Mouse (Mus musculus): ENCODE results near the gene Mllt3. TPM values are rescaled to one million over a fixed set of nuclear protein-coding genes. Genes with fewer than 3 reads are reported as not detected.
A peak's percentile ranks its signal among the peaks of the same experiment; 100 is the strongest.

Mllt3 gene
- polyA plus RNA-seq, 1 experiment from 2014 or later: 33.4 TPM

- no peak overlapping the region; the same call in 1 of the 2 replicates for H3K4me2 ChIP-seq (replicated peaks; ENCODE audit: low read depth, low read length)
- H3K27me3 ChIP-seq (ENCODE audit: control insufficient read depth, insufficient read depth, low read length): no peaks in the 10 kb centered on the region
- H3K27ac ChIP-seq (ENCODE audit: low read depth, low read length): peak overlapping the region; percentile 37; the same call in 1 of the 2 replicates
- H3K36me3 ChIP-seq (ENCODE audit: control insufficient read depth, insufficient read depth, low read length): no peaks in the 10 kb centered on the region
- H3K4me3 ChIP-seq (ENCODE audit: low read length): no peak overlapping the region
- peaks cover 24% of the 10 kb centered on the region for H3K4me1 ChIP-seq (ENCODE audit: control insufficient read depth, insufficient read depth, low read length)
- ATAC-seq (ENCODE audit: low FRiP score, low TSS enrichment): peak; percentile 58; the same call in 1 of the 2 replicates
- WGBS: 21% methylated on average over 3 of the region's 3 CpGs
- no peak overlapping the region for H3K9ac ChIP-seq (ENCODE audit: low read depth, low read length)
- no peaks in the 10 kb centered on the region for H3K9me3 ChIP-seq (ENCODE audit: control insufficient read depth, low read length)
Measured at GRCm38 (mm10) chr4:87865041-87865440, 168.1 kb downstream of the Mllt3 start.

- no peak for ATAC-seq (ENCODE audit: low FRiP score, low TSS enrichment)
Measured at GRCm38 (mm10) chr4:87863212-87863611, 170.0 kb downstream of the Mllt3 start.

GRCm38 (mm10) chr4:87860723-87861122 lies 172.4 kb downstream of the Mllt3 start:
- ATAC-seq (ENCODE audit: low FRiP score, low TSS enrichment): peak; percentile 74; the same call in 1 of the 2 replicates
- H3K27me3 ChIP-seq (ENCODE audit: control insufficient read depth, insufficient read depth, low read length): no peaks in the 10 kb centered on the region
- no peak overlapping the region for H3K4me3 ChIP-seq (ENCODE audit: low read length)
- H3K27ac ChIP-seq (ENCODE audit: low read depth, low read length): no peak overlapping the region
- no peaks in the 10 kb centered on the region for H3K36me3 ChIP-seq (ENCODE audit: control insufficient read depth, insufficient read depth, low read length)
- no peaks in the 10 kb centered on the region for H3K9me3 ChIP-seq (ENCODE audit: control insufficient read depth, low read length)
- 36% methylated on average over 5 of the region's 5 CpGs for WGBS
- no peak overlapping the region for H3K9ac ChIP-seq (ENCODE audit: low read depth, low read length)
- H3K4me2 ChIP-seq (replicated peaks; ENCODE audit: low read depth, low read length): no peak overlapping the region
- peaks cover 16% of the 10 kb centered on the region for H3K4me1 ChIP-seq (ENCODE audit: control insufficient read depth, insufficient read depth, low read length)

More at GRCm38 (mm10) chr4:87863212-87863611, 170.0 kb downstream of the Mllt3 start:
- H3K4me1 ChIP-seq (ENCODE audit: control insufficient read depth, insufficient read depth, low read length): peaks cover 24% of the 10 kb centered on the region
- no peak overlapping the region for H3K4me3 ChIP-seq (ENCODE audit: low read length)
- 89% methylated on average over 5 of the region's 5 CpGs for WGBS
- H3K9me3 ChIP-seq (ENCODE audit: control insufficient read depth, low read length): no peaks in the 10 kb centered on the region
- no peak overlapping the region for H3K27ac ChIP-seq (ENCODE audit: low read depth, low read length)
- no peak overlapping the region for H3K4me2 ChIP-seq (replicated peaks; ENCODE audit: low read depth, low read length)
- H3K36me3 ChIP-seq (ENCODE audit: control insufficient read depth, insufficient read depth, low read length): no peaks in the 10 kb centered on the region
- no peaks in the 10 kb centered on the region for H3K27me3 ChIP-seq (ENCODE audit: control insufficient read depth, insufficient read depth, low read length)
- no peak overlapping the region for H3K9ac ChIP-seq (ENCODE audit: low read depth, low read length)

GRCm38 (mm10) chr4:87859148-87859547 lies 174.0 kb downstream of the Mllt3 start:
- Histone ChIP-seq H3K4me3 (ENCODE audit: low read length) (no peak overlapping the region), H3K4me1 (ENCODE audit: control insufficient read depth, insufficient read depth, low read length) (peaks cover 5% of the 10 kb centered on the region; the same call in 1 of the 2 replicates), H3K9me3 (ENCODE audit: control insufficient read depth, low read length) (no peaks in the 10 kb centered on the region), H3K27ac (ENCODE audit: low read depth, low read length) (no peak overlapping the region), H3K36me3 (ENCODE audit: control insufficient read depth, insufficient read depth, low read length) (no peaks in the 10 kb centered on the region), H3K9ac (ENCODE audit: low read depth, low read length) (no peak overlapping the region), H3K27me3 (ENCODE audit: control insufficient read depth, insufficient read depth, low read length) (no peaks in the 10 kb centered on the region), H3K4me2 (replicated peaks; ENCODE audit: low read depth, low read length) (no peak overlapping the region)
- 76% methylated on average over 4 of the region's 4 CpGs for WGBS
- no peak for ATAC-seq (ENCODE audit: low FRiP score, low TSS enrichment)

- H3K4me1 ChIP-seq (ENCODE audit: control insufficient read depth, insufficient read depth, low read length): 0 out of 2 replicates have a peak, but pooled peaks cover 4% of the 10 kb centered on the region
- ATAC-seq (ENCODE audit: low FRiP score, low TSS enrichment): no peak
- H3K4me2 ChIP-seq (replicated peaks; ENCODE audit: low read depth, low read length): no peak overlapping the region
- H3K4me3 ChIP-seq (ENCODE audit: low read length): no peak overlapping the region
- 97% methylated on average over 1 of the region's 1 CpGs for WGBS
- H3K36me3 ChIP-seq (ENCODE audit: control insufficient read depth, insufficient read depth, low read length): no peaks in the 10 kb centered on the region
- no peaks in the 10 kb centered on the region for H3K9me3 ChIP-seq (ENCODE audit: control insufficient read depth, low read length)
- no peaks in the 10 kb centered on the region for H3K27me3 ChIP-seq (ENCODE audit: control insufficient read depth, insufficient read depth, low read length)
- no peak overlapping the region for H3K9ac ChIP-seq (ENCODE audit: low read depth, low read length)
- H3K27ac ChIP-seq (ENCODE audit: low read depth, low read length): no peak overlapping the region
Measured at GRCm38 (mm10) chr4:87857982-87858381, 175.2 kb downstream of the Mllt3 start.

- H3K36me3 ChIP-seq (ENCODE audit: control insufficient read depth, insufficient read depth, low read length): no peaks in the 10 kb centered on the region
- no peak overlapping the region for H3K4me2 ChIP-seq (replicated peaks; ENCODE audit: low read depth, low read length)
- H3K9ac ChIP-seq (ENCODE audit: low read depth, low read length): no peak overlapping the region
- 91% methylated on average over 2 of the region's 2 CpGs for WGBS
- H3K4me1 ChIP-seq (ENCODE audit: control insufficient read depth, insufficient read depth, low read length): no peaks in the 10 kb centered on the region
- H3K4me3 ChIP-seq (ENCODE audit: low read length): no peak overlapping the region
- no peak overlapping the region for H3K27ac ChIP-seq (ENCODE audit: low read depth, low read length)
- no peaks in the 10 kb centered on the region for H3K27me3 ChIP-seq (ENCODE audit: control insufficient read depth, insufficient read depth, low read length)
- ATAC-seq (ENCODE audit: low FRiP score, low TSS enrichment): no peak
- no peaks in the 10 kb centered on the region for H3K9me3 ChIP-seq (ENCODE audit: control insufficient read depth, low read length)
Measured at GRCm38 (mm10) chr4:87852461-87852860, 180.7 kb downstream of the Mllt3 start.

GRCm38 (mm10) chr4:87850051-87850450 lies 183.1 kb downstream of the Mllt3 start:
- no peak for ATAC-seq (ENCODE audit: low FRiP score, low TSS enrichment)
- 90% methylated on average over 5 of the region's 5 CpGs for WGBS
- Histone ChIP-seq H3K4me3 (ENCODE audit: low read length) (no peak overlapping the region), H3K27me3 (ENCODE audit: control insufficient read depth, insufficient read depth, low read length) (no peaks in the 10 kb centered on the region), H3K4me1 (ENCODE audit: control insufficient read depth, insufficient read depth, low read length) (no peaks in the 10 kb centered on the region), H3K27ac (ENCODE audit: low read depth, low read length) (no peak overlapping the region), H3K9ac (ENCODE audit: low read depth, low read length) (no peak overlapping the region), H3K9me3 (ENCODE audit: control insufficient read depth, low read length) (no peaks in the 10 kb centered on the region), H3K4me2 (replicated peaks; ENCODE audit: low read depth, low read length) (no peak overlapping the region), H3K36me3 (ENCODE audit: control insufficient read depth, insufficient read depth, low read length) (no peaks in the 10 kb centered on the region)

- Histone ChIP-seq H3K9me3 (ENCODE audit: control insufficient read depth, low read length) (no peaks in the 10 kb centered on the region), H3K9ac (ENCODE audit: low read depth, low read length) (no peak overlapping the region), H3K27ac (ENCODE audit: low read depth, low read length) (no peak overlapping the region), H3K27me3 (ENCODE audit: control insufficient read depth, insufficient read depth, low read length) (no peaks in the 10 kb centered on the region), H3K4me3 (ENCODE audit: low read length) (no peak overlapping the region), H3K36me3 (ENCODE audit: control insufficient read depth, insufficient read depth, low read length) (no peaks in the 10 kb centered on the region), H3K4me2 (replicated peaks; ENCODE audit: low read depth, low read length) (no peak overlapping the region), H3K4me1 (ENCODE audit: control insufficient read depth, insufficient read depth, low read length) (no peaks in the 10 kb centered on the region)
- no peak for ATAC-seq (ENCODE audit: low FRiP score, low TSS enrichment)
- whole genome bisulfite sequencing: 59% methylated on average over 6 of the region's 6 CpGs
Measured at GRCm38 (mm10) chr4:87844668-87845210, 188.4 kb downstream of the Mllt3 start.

- Histone ChIP-seq H3K9me3 (ENCODE audit: control insufficient read depth, low read length) (no peaks in the 10 kb centered on the region), H3K4me1 (ENCODE audit: control insufficient read depth, insufficient read depth, low read length) (no peaks in the 10 kb centered on the region), H3K27me3 (ENCODE audit: control insufficient read depth, insufficient read depth, low read length) (no peaks in the 10 kb centered on the region), H3K27ac (ENCODE audit: low read depth, low read length) (no peak overlapping the region), H3K4me3 (ENCODE audit: low read length) (no peak overlapping the region), H3K4me2 (replicated peaks; ENCODE audit: low read depth, low read length) (no peak overlapping the region), H3K36me3 (ENCODE audit: control insufficient read depth, insufficient read depth, low read length) (no peaks in the 10 kb centered on the region), H3K9ac (ENCODE audit: low read depth, low read length) (no peak overlapping the region)
- no peak for ATAC-seq (ENCODE audit: low FRiP score, low TSS enrichment)
- WGBS: 74% methylated on average over 10 of the region's 10 CpGs
Measured at GRCm38 (mm10) chr4:87840210-87840910, 192.8 kb downstream of the Mllt3 start.
